Mouse (Mus musculus): ENCODE data around the gene Olfr1197. TPM values are rescaled to one million over a fixed set of nuclear protein-coding genes. Genes with fewer than 3 reads are reported as not detected.

Olfr1197 gene
- not detected for total RNA-seq (2023)

DNA sequence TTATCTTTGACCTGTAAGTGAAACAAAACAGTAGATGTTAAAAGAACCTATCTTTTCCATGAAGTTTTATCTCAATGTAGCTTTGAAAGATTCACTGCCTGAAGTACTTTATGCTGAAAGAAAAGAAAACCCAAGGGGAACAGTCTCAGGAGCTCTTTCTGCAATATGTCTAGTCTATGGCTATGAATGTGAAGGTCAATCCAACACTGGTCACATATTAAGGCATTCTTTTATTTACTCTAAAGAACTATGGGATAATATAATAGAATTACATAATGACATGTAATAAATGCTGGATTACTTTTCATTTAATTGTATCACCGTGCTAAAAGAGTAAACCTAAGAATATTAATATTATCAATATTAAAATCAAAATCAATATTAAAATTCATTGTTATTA, at the start of gene Olfr1197:
Olfr1197 (minus strand) TSS at position 101 of the 400 bp plus-strand sequence.

DNA sequence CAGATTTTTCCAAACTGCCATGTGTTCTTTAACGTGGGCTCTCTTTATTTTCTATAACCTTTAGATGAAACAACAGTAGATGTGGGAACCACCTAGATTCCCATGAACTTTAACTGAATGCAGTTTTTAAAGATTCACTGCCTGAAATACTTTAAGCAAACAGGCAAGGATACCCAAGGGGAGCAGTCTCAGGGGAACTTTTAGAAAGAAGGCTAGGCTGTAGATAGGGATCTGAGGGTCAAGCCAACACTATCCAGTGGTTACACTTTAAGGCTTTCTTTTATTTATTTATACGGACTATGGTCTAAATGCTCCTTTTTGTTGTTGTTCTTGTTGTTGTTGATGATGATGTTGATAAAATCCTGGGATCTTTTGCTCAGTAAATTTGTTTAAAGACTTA, 38.2 kb upstream of the Olfr1197 start, which contains the start of gene Olfr1200:
Olfr1200 (minus strand) TSS at position 101 of the 400 bp plus-strand sequence.

DNA sequence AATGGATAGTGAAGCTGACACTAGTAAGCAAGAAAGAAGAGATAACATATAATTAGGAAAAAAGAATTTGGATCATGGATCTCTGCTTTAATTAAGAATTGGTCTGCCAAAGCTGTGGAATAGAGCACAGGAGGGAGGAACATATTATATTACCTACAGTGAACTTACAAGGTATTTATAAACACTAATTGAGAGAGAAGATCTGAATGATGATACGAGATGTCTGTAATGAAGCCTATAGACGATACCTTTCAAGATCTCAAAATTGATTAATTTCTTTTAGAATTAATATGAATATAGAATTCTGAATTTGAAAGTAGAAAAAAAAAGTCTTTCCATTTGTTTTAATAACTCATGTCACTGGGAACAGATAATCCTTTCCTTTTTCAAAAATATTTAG, 28.2 kb upstream of the Olfr1197 start, which contains the start of gene Olfr1199:
Olfr1199 (minus strand) TSS at position 101 of the 400 bp plus-strand sequence.

DNA sequence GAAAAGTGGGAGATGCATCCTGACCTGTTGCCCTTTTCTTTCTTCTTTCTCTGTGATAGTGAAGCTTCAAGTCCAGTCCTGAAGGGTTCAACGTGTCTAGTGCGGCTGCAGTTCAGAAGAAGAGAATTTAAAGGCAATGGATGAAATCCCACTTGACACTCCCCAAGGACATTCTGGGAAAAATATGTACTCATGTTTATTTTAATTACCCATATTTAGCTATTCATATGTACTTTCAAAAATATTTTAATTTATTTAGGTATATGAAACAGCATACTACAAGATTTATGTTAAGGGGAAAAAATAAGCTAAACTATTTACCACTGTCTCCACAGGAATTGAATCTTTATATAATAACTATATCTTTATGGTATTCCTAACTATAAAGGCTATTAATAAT, 19.1 kb upstream of the Olfr1197 start, which contains the start of gene Olfr1198:
Olfr1198 (minus strand) TSS at position 101 of the 400 bp plus-strand sequence.

DNA sequence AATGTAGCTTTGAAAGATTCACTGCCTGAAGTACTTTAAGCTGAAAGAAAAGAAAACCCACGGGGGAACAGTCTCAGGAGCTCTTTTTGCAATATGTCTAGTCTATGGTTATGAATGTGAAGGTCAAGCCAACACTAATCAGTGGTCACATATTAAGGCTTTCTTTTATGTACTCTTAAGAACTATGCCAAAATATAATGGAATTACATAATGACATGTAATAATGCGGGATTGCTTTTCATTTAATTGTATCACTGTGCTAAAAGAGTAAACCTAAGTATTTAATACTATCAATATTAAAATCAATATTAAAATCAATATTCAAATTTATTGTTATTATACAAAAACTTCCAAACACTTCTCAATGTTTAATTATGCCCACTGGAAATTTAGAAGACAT, 27.7 kb downstream of the Olfr1197 start, which contains the start of gene Olfr1196:
Olfr1196 (minus strand) TSS at position 101 of the 400 bp plus-strand sequence.

DNA sequence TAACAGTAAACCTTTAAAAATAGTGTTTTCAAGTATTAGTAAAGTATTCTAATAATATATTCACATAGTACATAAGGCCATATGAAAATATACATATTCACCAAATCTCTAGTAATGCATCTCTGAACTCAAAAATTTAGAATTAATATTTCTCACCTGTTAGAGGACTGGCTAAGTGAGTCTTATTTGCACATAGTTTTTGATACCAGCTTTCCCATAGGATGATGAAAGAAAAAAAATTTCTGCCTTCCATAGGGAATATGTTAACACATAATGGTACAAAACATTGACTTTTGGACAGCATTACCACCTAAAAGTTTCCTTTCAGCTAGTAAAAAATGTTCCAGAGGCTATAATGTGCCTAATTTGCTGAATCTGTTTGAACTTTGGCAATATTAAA, 43.1 kb downstream of the Olfr1197 start, which contains the start of gene Olfr1195:
Olfr1195 (minus strand) TSS at position 101 of the 400 bp plus-strand sequence.

Other genes starting within 250 kb of the Olfr1197 start
- not detected for gene Olfr1184, start 248.8 kb downstream of the Olfr1197 start, total RNA-seq (2023)
- gene Olfr1185-ps1, start 239.0 kb downstream of the Olfr1197 start, total RNA-seq (2023) = not detected
- not detected for gene Olfr1186, start 213.8 kb downstream of the Olfr1197 start, total RNA-seq (2023)
- gene Olfr1188, start 175.4 kb downstream of the Olfr1197 start, total RNA-seq (2023) = not detected
- not detected for gene Olfr1189, start 145.9 kb downstream of the Olfr1197 start, total RNA-seq (2023)
- gene Olfr1191-ps1, start 91.8 kb downstream of the Olfr1197 start, total RNA-seq (2023) = 0.12 TPM
- not detected for gene Olfr1192-ps1, start 83.9 kb downstream of the Olfr1197 start, total RNA-seq (2023)
- not detected for gene Olfr1193, start 56.7 kb downstream of the Olfr1197 start, total RNA-seq (2023)
- not detected for gene Olfr1195, start 43.2 kb downstream of the Olfr1197 start, total RNA-seq (2023)
- gene Olfr1196, start 27.8 kb downstream of the Olfr1197 start, total RNA-seq (2023) = not detected
- gene Olfr1198, start 19.0 kb upstream of the Olfr1197 start, total RNA-seq (2023) = not detected
- gene Olfr1199, start 28.1 kb upstream of the Olfr1197 start, total RNA-seq (2023) = not detected
- not detected for gene Olfr1200, start 38.1 kb upstream of the Olfr1197 start, total RNA-seq (2023)
- not detected for gene Olfr1201, start 60.7 kb upstream of the Olfr1197 start, total RNA-seq (2023)
- gene Olfr1202, start 82.1 kb upstream of the Olfr1197 start, total RNA-seq (2023) = not detected
- not detected for gene Olfr1205, start 97.4 kb upstream of the Olfr1197 start, total RNA-seq (2023)
- gene Olfr1204, start 116.9 kb upstream of the Olfr1197 start, total RNA-seq (2023) = not detected
- gene Olfr1206, start 130.9 kb upstream of the Olfr1197 start, total RNA-seq (2023) = not detected
- gene Olfr1208, start 169.9 kb upstream of the Olfr1197 start, total RNA-seq (2023) = not detected
- not detected for gene Olfr1209, start 182.8 kb upstream of the Olfr1197 start, total RNA-seq (2023)
- gene Olfr1211, start 205.7 kb upstream of the Olfr1197 start, total RNA-seq (2023) = not detected
- gene Olfr1212, start 221.6 kb upstream of the Olfr1197 start, total RNA-seq (2023) = not detected
- gene Gm13762, start 247.9 kb upstream of the Olfr1197 start, total RNA-seq (2023) = not detected

Data from CD8-positive naive resting alpha-beta T cell, adult 57 days (primary cell).